Mouse (Mus musculus): ENCODE results near the gene Rbm26.

- TF ChIP-seq CTCF (IDR thresholded peaks at IDR 0.05; ENCODE audit: control insufficient read depth, insufficient read depth, insufficient replicate concordance, low read depth, low read length), result no peak
- TF ChIP-seq POLR2A (IDR thresholded peaks at IDR 0.05; ENCODE audit: control insufficient read depth, low read depth, low read length), result no peak
Observed at GRCm38 (mm10) chr14:105098861-105099260, 78.3 kb downstream of the Rbm26 start.
